9 mouse cellular contexts compared by ENCODE assay signal in genomic region chrX:11629906-11630305, GRCm38 (mm10).
DNase-seq lines count a peak whose midpoint lies in the region; ATAC-seq and TF ChIP-seq lines count a peak whose summit lies in the region.
"Had no signal": no experiment of that assay in that cellular context is flagged by ENCODE, and none has a peak within 500 bp of the region (broad histone marks: within the 10 kb centered on the region; RNA-seq: fewer than 3 reads in every experiment).

No protein-coding gene starts in this region.

- no peaks in the 10 kb centered on the region for H3K27me3 ChIP-seq in liver, embryonic 14.5 days (ENCODE audit: control insufficient read depth, insufficient read depth, low read length)
- H3K27me3 ChIP-seq: stomach, embryonic 15.5 days had no signal

- peak; percentile 25 for DNase-seq in adrenal gland, adult 2 months
- no peak for DNase-seq in adrenal gland, adult 8-10 months
- DNase-seq in ovary, postnatal 36 days (ENCODE audit: low spot score): peak; percentile 29
- no peak for DNase-seq in ovary, postnatal 14 days (ENCODE audit: low spot score)
- DNase-seq in embryo, embryonic 10.5 days (ENCODE audit: low spot score): peak; percentile 57
- DNase-seq in liver, embryonic 14.5 days (ENCODE audit: low read depth in 3 of 3, low spot score in 3 of 3): no peak
- peak; percentile 45 to 46 for DNase-seq in thymus, postnatal 36 days
- DNase-seq in layer of hippocampus, postnatal 10 days (ENCODE audit: low spot score in 2 of 2): no peak

- no peaks in the 10 kb centered on the region for H3K9me3 ChIP-seq in liver, embryonic 14.5 days (ENCODE audit: control insufficient read depth, low read length)
- H3K9me3 ChIP-seq: stomach, embryonic 15.5 days had no signal

- H3K4me1 ChIP-seq in liver, embryonic 14.5 days (replicated peaks; ENCODE audit: control insufficient read depth in 2 of 2, insufficient read depth in 2 of 2, low read length in 1 of 2): no peaks in the 10 kb centered on the region
- H3K4me1 ChIP-seq: stomach, embryonic 15.5 days had no signal

- WGBS in liver, embryonic 14.5 days (ENCODE audit: insufficient replicate concordance): 10% methylated on average over 1 of the region's 1 CpGs

- no peak for TF ChIP-seq EP300 in liver, embryonic 14.5 days (IDR thresholded peaks at IDR 0.05; ENCODE audit: low read depth)

- no peak overlapping the region for H3K4me2 ChIP-seq in liver, embryonic 14.5 days (ENCODE audit: low read depth)
- H3K4me2 ChIP-seq: stomach, embryonic 15.5 days had no signal

- peak; percentile 49 for TF ChIP-seq CTCF in liver, embryonic 14.5 days (IDR thresholded peaks at IDR 0.05; ENCODE audit: low read depth)

- no peak overlapping the region for H3K27ac ChIP-seq in liver, embryonic 14.5 days
- H3K27ac ChIP-seq: stomach, embryonic 15.5 days had no signal

- ATAC-seq in liver, embryonic 14.5 days (ENCODE audit: insufficient read depth): no peak

- no peak overlapping the region for H3K9ac ChIP-seq in liver, embryonic 14.5 days (replicated peaks)
- H3K9ac ChIP-seq: stomach, embryonic 15.5 days had no signal

- H3K36me3 ChIP-seq in liver, embryonic 14.5 days (replicated peaks; ENCODE audit: control insufficient read depth, insufficient read depth, low read depth): no peaks in the 10 kb centered on the region
- H3K36me3 ChIP-seq: stomach, embryonic 15.5 days had no signal

- no peak overlapping the region for H3K4me3 ChIP-seq in liver, embryonic 14.5 days (ENCODE audit: insufficient read depth in 1 of 2, low read depth in 2 of 2, low read length in 2 of 2)
- H3K4me3 ChIP-seq: stomach, embryonic 15.5 days had no signal

Comparison
In these comparisons a context has a peak if more than half of its experiments do, and no peak if none do; other contexts are left out.
1. DNase-seq: peak in adrenal gland, adult 2 months (single experiment), ovary, postnatal 36 days (single experiment), embryo, embryonic 10.5 days (single experiment) and thymus, postnatal 36 days (2 of 2); none in adrenal gland, adult 8-10 months (single experiment), ovary, postnatal 14 days (single experiment), liver, embryonic 14.5 days (0 of 3) and layer of hippocampus, postnatal 10 days (0 of 2).